Mouse (Mus musculus): ENCODE data around the gene Fn1.
A peak's percentile ranks its signal among the peaks of the same experiment; 100 is the strongest.

Gene Fn1

GRCm38 (mm10) chr1:71648166-71648565, 4.8 kb downstream of the Fn1 start:
- DNase-seq, result no peak

- DNase-seq, result no peak
Observed at GRCm38 (mm10) chr1:71646774-71647173, 6.2 kb downstream of the Fn1 start.

- no peak for DNase-seq
Observed at GRCm38 (mm10) chr1:71645999-71646398, 7.0 kb downstream of the Fn1 start.

- DNase-seq, result no peak
Observed at GRCm38 (mm10) chr1:71645466-71645865, 7.5 kb downstream of the Fn1 start.

GRCm38 (mm10) chr1:71642794-71643193, 10.2 kb downstream of the Fn1 start:
- no peak for DNase-seq

- DNase-seq, result no peak
Observed at GRCm38 (mm10) chr1:71641206-71641605, 11.8 kb downstream of the Fn1 start.

- no peak for DNase-seq
Observed at GRCm38 (mm10) chr1:71640157-71640556, 12.8 kb downstream of the Fn1 start.

GRCm38 (mm10) chr1:71636665-71637064, 16.3 kb downstream of the Fn1 start:
- DNase-seq, result no peak

GRCm38 (mm10) chr1:71636116-71636515, 16.9 kb downstream of the Fn1 start:
- DNase-seq, result no peak

- no peak for DNase-seq
Observed at GRCm38 (mm10) chr1:71635101-71636014, 17.6 kb downstream of the Fn1 start.

- no peak for DNase-seq
Observed at GRCm38 (mm10) chr1:71634471-71634981, 18.5 kb downstream of the Fn1 start.

- DNase-seq, result no peak
Observed at GRCm38 (mm10) chr1:71632387-71632786, 20.6 kb downstream of the Fn1 start.

GRCm38 (mm10) chr1:71631811-71632210, 21.2 kb downstream of the Fn1 start:
- DNase-seq, result no peak

GRCm38 (mm10) chr1:71630243-71630642, 22.8 kb downstream of the Fn1 start:
- no peak for DNase-seq

GRCm38 (mm10) chr1:71623625-71624024, 29.4 kb downstream of the Fn1 start:
- DNase-seq, result no peak

- DNase-seq, result no peak
Observed at GRCm38 (mm10) chr1:71621526-71621925, 31.5 kb downstream of the Fn1 start.

GRCm38 (mm10) chr1:71614545-71615246, 38.3 kb downstream of the Fn1 start:
- DNase-seq, result peak; percentile 61

- no peak for DNase-seq
Observed at GRCm38 (mm10) chr1:71612256-71612655, 40.7 kb downstream of the Fn1 start.

GRCm38 (mm10) chr1:71609916-71610315, 43.1 kb downstream of the Fn1 start:
- DNase-seq, result no peak

- no peak for DNase-seq
Observed at GRCm38 (mm10) chr1:71609057-71609775, 43.8 kb downstream of the Fn1 start.

- no peak for DNase-seq
Observed at GRCm38 (mm10) chr1:71606600-71607325, 46.2 kb downstream of the Fn1 start.

GRCm38 (mm10) chr1:71605751-71606150, 47.2 kb downstream of the Fn1 start:
- no peak for DNase-seq

All from embryo, embryonic 11 days (tissue).